Mouse (Mus musculus) liver, postnatal 0 days (tissue): ENCODE data around the gene Ambra1.

Experiments used
- CTCF ChIP-seq: sonication (generic); IDR thresholded peaks from 2 replicates; pipeline ENCODE4 v1.5.1; 2016; ENCODE audit warnings: antibody characterized with exemption, low read depth
- EP300 ChIP-seq: IDR thresholded peaks from 2 replicates; pipeline ENCODE4 v1.6.1; 2016; ENCODE audit warnings: antibody characterized with exemption, low read depth, mild to moderate bottlenecking

DNA sequence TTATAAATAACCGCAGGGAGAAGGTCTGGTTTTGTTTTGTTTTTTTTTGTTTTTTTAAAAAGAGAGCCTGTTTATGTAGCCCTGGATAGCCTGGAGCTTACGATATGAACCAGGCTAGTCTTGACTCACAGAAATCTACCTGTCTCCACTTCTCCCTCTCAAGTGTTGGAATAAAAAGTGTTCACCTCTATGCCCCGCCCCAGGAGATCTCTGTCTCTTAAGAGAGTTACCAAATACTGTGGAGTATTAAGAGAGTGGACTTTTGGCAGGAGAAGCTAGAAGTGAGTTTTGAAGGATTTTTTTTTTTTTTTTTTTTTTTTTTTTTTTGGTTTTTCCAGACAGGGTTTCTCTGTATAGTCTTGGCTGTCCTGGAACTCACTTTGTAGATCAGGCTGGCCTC is 65.2 kb downstream of the Ambra1 start:
- TF ChIP-seq EP300 (no peak), CTCF (no peak)
